9 mouse cellular contexts compared by ENCODE assay signal in genomic region chr2:30753219-30753618, GRCm38 (mm10). TPM values are rescaled to one million over a fixed set of nuclear protein-coding genes. Genes with fewer than 3 reads are reported as not detected.
A peak's percentile ranks its signal among the peaks of the same experiment; 100 is the strongest.
DNase-seq lines count a peak whose midpoint lies in the region; ATAC-seq and TF ChIP-seq lines count a peak whose summit lies in the region.
"Had no signal": no experiment of that assay in that cellular context is flagged by ENCODE, and none has a peak within 500 bp of the region (broad histone marks: within the 10 kb centered on the region; RNA-seq: fewer than 3 reads in every experiment).

No protein-coding gene starts in this region.

- peak overlapping the region; percentile 87 for H3K27ac ChIP-seq in lung, postnatal 0 days (ENCODE audit: low read length)

- H3K4me3 ChIP-seq in lung, postnatal 0 days (ENCODE audit: low read depth, low read length) = no peak overlapping the region

- ATAC-seq in lung, postnatal 0 days = peak; percentile 92

- TF ChIP-seq CTCF in lung, postnatal 0 days (IDR thresholded peaks at IDR 0.05) = peak; percentile 43

- no peak overlapping the region for H3K4me2 ChIP-seq in lung, postnatal 0 days (replicated peaks; ENCODE audit: low read depth, low read length)

- H3K36me3 ChIP-seq in lung, postnatal 0 days (ENCODE audit: insufficient read depth, low read length) = no peaks in the 10 kb centered on the region

- WGBS in lung, postnatal 0 days = 17% methylated on average over 17 of the region's 18 CpGs

- DNase-seq in cerebellum, adult 9-11 months = peak; percentile 17
- DNase-seq in cerebellum, postnatal 36 days = no peak
- peak; percentile 93 for DNase-seq in adrenal gland, postnatal 14 days
- peak; percentile 40 to 42 for DNase-seq in gastrocnemius, postnatal 4 days (ENCODE audit: low spot score in 2 of 2)
- peak; percentile 83 for DNase-seq in kidney, adult 9 months
- peak; percentile 97 for DNase-seq in lung, postnatal 0 days (ENCODE audit: low spot score)
- DNase-seq in T-cell, adult 2 months (ENCODE audit: low spot score) = no peak
- no peak for DNase-seq in spleen, postnatal 14 days (ENCODE audit: low spot score in 2 of 2)

- TF ChIP-seq EP300 in lung, postnatal 0 days (IDR thresholded peaks at IDR 0.05) = peak; percentile 99

- no peaks in the 10 kb centered on the region for H3K27me3 ChIP-seq in lung, postnatal 0 days (replicated peaks; ENCODE audit: insufficient read depth, low read length)

- H3K9me3 ChIP-seq in lung, postnatal 0 days (ENCODE audit: low read length) = no peaks in the 10 kb centered on the region

- no peak overlapping the region for H3K9ac ChIP-seq in lung, postnatal 0 days (replicated peaks; ENCODE audit: low read depth)

- peaks cover 11% of the 10 kb centered on the region; the same call in 1 of the 2 replicates for H3K4me1 ChIP-seq in lung, postnatal 0 days (ENCODE audit: insufficient read depth, low read depth, low read length)

RNA-seq across cellular contexts. Expression of gene 1700001O22Rik, which starts 50.2 kb away (rescaled TPM):
- total RNA-seq in adrenal gland, postnatal 14 days (2021) = 0.98 and 2.0 TPM in 2 replicates
- under 1 TPM; 0.69 to 0.88 TPM for total RNA-seq in gastrocnemius, postnatal 4 days (2021)
- polyA plus RNA-seq in lung, postnatal 0 days (2015; fragmentation: Nextera tagmentation; extraction: Ambion mirVana) = 0.47 and 0.94 TPM in 2 replicates
- total RNA-seq: common myeloid progenitor, adult 5-6 weeks had no signal

RNA-seq across cellular contexts. Expression of gene Ntmt1, which starts 54.4 kb away (rescaled TPM):
- total RNA-seq in adrenal gland, postnatal 14 days (2021) = 32.3 and 37.7 TPM in 2 replicates
- total RNA-seq in gastrocnemius, postnatal 4 days (2021) = 10 to 100 TPM; 29.2 to 32.8 TPM
- 49.4 and 50.7 TPM in 2 replicates for polyA plus RNA-seq in lung, postnatal 0 days (2015; fragmentation: Nextera tagmentation; extraction: Ambion mirVana)

Comparison
In these comparisons a context has a peak if more than half of its experiments do, and no peak if none do; other contexts are left out.
1. DNase-seq: peak in cerebellum, adult 9-11 months (single experiment), adrenal gland, postnatal 14 days (single experiment), gastrocnemius, postnatal 4 days (2 of 2), kidney, adult 9 months (single experiment) and lung, postnatal 0 days (single experiment); none in cerebellum, postnatal 36 days (0 of 2), T-cell, adult 2 months (single experiment) and spleen, postnatal 14 days (0 of 2).